Mouse (Mus musculus) hematopoietic stem cell, adult 5-6 weeks (primary cell): ENCODE measurements at regions not wholly inside any gene's neighbourhood (a gene's known extent, or its start where the extent isn't known, plus 50 kb on each side); places are given as distances from the start of the nearest gene placed in this dataset.

Source experiments
- ATAC-seq, 2 experiments: fragments of 125-278 bp in 1 of 2; replicated peaks in 1 of 2; 2 replicates each; pipeline ENCODE4 v1.8.0; 2016 to 2017; ENCODE audit warnings: inconsistent platforms in 2 of 2, mild to moderate bottlenecking in 2 of 2, moderate number of reproducible peaks in 2 of 2, low read depth in 1 of 2, moderate TSS enrichment in 1 of 2; ENCODE audit not compliant: low FRiP score in 2 of 2, poor library complexity in 2 of 2, severe bottlenecking in 2 of 2, insufficient read depth in 1 of 2, low TSS enrichment in 1 of 2

DNA sequence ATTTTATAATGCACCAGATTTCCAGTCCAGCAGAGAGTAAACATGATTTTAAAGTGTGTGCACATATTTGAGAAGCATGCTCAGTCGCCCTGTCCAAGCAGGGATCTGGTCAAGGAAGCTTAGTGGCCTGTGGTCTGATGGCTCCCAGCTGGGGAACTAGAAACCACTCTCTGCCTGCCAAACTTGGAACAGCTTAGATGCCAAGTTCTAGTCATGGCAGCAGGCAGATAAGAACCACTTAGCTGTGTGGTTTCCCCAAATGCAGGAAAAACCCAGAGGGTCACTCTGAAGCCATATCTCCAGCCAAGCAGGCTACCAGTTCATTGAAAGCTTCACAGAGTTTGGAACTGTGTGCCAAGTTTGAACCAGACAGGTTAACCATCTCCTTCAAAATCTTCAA lies 86.1 kb downstream of the Fam114a2 start:
- peak; percentile 62 to 73 for ATAC-seq

DNA sequence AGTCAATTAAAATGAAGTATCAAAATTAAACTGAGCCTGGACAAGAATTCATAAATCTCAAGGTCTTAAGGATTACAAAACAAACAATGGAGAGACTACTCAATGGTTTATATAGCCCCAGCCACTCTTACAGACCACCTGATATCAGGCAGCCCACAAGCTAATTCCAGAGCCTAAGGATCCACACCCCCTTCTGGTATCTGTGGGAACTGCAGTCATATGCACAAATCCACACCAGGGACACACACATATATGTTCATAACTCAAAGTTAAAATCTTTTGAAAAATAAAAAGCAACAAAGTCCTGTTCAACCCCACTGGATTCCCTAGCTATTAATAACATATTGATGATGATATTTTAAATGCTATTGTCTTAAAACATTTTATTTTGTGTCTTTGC lies 86.5 kb downstream of the Fam114a2 start:
- no peak for ATAC-seq

DNA sequence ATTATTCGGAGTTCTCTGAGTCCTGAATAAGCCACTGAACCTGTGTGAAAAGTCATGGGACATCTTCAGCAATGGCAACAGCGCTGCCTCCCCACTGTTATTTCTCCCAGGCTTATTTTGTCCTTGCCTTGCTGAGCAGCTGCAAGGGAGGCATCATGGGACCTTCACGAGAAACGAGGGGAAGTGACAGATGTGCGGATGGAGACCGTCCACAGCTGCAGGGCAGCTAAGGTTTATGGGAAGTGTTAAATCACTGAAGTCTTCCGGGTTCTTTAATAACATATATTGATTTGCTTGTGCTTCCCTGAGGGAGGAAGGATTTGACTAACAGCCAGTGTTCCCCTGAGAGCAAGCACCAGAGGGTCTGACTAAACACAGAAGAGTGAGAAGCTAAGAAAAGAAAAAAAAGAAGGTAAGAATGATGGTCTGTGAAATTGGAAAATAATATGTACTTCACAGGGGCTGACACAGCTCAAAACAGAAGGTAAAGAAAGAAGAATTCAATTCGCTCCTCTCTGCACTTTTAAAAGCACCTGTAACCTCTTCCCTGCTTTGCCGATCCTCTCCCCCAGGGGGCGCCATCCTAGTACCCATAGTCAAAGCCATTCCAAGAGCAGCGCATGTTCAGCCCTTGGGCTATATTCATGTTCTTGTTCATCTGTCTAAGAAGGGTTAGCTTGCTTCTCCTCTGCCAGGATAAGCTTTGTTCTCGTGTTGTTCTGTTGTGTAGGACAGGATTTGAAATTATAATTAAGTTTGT lies 92.2 kb downstream of the Fam114a2 start:
- ATAC-seq: peak in 1 of 2 experiments; percentile 32; a peak in 1 of 4 replicates

DNA sequence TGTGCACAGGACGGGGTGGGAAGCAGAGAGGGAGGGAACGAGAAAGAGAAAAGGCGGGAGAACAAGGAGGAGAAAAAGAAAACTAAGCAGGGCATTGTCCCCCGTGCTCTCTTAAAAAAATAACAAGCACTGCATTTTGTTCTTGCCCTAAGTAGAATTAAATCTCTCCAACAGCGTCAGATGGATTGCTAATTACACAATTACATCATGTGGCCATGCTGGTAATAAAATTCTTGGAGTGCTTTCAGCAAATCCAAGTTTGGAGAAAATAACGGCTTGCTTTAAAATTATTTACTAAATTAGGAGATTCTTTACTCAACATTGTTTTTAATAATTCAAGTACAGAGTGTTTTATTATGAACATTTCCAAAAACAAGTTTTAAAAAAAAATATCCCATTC lies 99.0 kb downstream of the Fam114a2 start:
- no peak for ATAC-seq

DNA sequence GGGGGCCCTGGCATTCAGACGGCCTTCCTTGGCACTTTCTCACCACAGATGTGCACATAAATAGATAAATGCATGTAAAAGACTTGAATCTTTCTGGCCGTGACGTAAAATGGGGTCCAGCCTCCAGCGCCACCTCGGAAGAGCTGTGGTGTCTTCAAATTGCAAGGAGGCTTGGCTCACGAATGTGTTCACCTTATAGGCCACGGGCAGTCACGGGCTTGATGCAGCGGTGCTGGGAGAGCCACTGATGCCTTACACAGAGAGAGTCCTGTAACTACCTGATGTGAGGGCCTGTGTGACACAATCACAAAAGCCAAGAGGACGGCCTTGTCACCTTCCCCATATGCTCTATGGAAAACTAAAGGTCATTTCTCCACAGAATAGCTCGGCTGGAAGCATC lies 102.4 kb downstream of the Fam114a2 start:
- no peak for ATAC-seq

DNA sequence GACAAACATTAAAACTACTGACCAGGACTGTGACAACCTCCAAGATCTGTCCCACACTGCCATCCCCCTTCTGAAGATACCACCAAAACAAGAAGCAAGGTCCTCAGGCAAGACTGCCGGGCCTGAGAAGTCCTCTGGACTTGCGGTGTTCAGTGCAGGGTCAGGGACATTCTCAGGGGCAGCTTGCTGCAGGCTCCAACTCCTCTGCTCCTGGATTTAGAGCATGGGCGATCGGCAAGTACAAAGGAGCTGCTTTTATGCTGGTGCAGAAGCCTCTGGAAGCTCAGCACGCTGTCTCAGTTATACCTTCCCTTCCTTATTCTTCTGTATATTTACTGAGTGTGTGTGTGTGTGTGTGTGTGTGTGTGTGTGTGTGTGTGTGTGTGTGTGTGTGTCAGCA lies 103.2 kb downstream of the Fam114a2 start:
- no peak for ATAC-seq

DNA sequence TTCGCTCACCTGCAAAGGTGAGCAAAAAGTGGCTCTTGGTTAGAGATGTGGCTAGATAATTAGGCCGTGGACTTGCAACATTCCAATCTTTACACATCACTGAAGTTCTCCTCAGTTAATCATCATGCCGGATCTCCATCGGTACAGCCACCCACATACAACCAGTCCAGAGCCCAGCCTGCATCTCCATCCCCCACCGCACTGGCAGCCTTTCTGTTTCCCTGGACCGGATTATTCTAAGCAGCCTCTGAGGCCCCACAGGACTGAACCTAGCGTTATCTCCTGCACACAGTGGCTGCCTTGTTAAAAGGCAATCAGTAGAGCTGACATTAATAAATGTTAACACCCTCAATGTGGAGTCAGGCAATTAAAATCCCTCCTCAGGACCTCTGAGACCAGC lies 103.7 kb downstream of the Fam114a2 start:
- ATAC-seq: no peak

DNA sequence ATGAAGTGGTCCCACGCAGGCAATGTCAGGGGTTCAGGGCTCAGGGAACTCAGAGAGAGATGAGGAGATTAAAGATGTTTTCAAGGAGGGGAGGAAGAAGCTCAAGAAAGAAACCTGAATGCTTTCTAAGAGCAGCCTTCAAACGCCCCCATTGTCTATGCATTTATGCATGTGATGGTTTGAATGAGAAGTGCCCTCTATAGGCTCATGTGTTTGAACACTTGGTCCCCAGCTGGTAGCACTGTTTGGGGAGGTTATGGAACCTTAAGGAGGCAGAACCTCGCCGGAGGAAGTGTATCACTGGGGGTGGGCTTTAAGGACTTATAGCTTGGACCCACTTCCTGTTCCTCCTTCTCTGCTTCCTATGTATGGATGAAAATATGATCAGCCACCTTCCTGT lies 105.1 kb downstream of the Fam114a2 start:
- no peak for ATAC-seq

DNA sequence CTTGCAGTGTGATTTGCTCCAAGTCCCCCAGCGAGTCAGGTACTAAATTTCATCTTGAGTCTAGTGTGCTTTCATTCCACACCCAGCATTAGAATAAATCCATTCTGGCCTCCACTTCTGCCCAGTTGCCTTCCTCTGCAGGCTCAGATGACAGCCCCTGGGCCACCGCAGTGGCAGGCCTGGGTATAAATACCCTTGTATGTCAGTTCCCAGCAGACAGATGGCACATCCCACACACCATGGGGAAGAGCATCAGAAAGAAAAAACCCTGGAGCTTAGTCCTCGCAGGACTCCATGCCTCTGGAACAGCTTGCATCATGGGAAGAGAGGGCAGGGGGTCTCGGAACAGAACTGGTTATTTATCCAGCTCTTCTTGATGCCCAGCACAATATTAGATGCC lies 105.7 kb downstream of the Fam114a2 start:
- no peak for ATAC-seq

DNA sequence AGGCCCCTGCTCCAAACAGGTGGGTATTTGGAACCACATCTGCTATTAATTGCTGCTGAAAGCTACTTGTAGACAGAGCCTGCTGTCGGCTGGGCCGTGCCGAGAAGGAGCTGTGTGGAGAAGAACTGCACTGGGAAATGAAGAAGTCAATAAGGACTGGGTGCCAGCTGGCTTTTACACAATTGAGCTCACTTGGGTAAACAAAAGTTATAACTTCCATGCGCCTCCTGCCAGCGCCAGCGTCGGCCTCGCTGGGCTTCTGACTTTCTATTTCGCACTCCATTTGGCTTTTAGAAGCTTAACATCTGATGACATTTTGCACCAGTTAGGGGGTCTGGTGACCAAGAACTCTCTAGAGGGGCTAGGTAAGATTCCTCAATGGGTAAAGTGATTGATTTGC lies 114.2 kb downstream of the Fam114a2 start:
- no peak for ATAC-seq

DNA sequence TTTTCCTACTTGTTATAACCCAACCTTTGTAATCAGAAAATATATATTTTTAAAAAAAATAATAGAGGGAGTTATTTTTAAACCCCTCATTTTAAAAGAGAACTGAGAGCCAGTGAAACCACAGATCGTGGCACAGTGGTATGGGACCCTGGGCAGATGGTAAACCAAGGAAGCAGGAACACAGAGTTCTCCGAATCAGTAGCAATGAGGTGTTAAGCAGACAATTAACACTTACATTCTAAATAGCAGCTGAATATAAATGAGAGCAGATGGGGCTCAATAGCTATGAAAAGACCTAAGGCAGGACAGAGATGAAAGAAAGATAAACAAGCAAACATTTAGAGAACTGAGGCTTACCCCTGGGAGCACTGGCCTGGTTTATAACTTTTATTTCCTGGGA lies 116.8 kb downstream of the Fam114a2 start:
- ATAC-seq: no peak

DNA sequence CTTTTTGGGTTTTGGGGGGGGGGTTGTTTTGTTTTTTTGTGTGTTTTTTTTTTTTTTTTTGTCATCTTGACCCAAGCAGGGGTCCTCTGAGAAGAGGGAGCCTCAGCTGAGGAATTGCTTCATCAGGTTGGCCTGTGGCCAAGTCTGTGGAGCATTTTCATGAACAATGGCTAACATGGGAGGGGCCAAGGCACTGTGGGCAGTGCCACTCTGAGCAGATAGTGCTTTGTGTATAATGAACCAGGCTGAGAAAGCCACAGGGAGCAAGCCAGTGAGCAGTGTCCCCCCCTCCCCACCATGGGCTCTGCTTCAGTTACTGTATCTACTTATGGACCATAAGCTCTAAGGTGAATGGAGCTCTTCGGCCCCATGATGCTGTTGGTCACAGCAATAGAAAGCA lies 119.1 kb downstream of the Fam114a2 start:
- ATAC-seq: no peak

DNA sequence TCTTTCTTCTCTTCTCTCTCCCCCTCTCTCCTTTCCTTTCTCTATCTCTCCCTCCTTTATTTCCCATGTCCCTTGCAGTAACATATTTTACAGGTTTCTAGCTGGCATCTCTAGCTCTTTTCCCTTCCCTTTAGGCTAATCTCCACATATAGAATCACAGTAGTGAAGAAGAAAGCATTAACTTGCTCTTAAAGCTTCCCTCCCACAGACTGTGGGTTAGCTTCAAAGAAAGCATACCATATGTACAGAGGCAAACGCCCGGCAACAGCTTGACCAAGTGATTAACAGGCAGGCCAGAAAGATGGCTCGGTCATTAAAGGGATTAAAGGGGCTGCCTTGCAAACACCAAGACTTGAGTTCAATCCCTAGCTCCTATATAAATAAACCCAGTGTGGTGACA lies 122.0 kb downstream of the Fam114a2 start:
- no peak for ATAC-seq

DNA sequence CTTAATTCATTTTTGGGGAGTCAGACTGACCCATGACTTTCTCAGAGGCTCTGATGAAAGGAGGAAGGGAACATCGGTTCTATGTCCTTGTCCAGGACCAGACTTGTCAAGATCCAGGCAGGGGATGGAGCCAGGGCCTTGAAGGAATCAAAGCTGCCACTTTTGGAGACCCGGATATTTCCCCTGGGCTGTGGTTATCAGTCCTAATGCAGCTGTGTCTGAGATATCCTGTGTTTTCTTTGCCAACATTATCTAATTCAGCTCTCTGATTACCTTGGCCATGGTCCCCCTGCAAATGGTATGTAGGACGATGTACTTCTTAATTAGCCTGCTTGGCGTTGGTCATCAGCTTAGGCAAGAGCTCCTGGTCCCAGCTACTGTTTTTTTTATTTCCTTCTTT lies 127.6 kb downstream of the Fam114a2 start:
- ATAC-seq: no peak
